Mouse (Mus musculus): ENCODE data around the gene Tbc1d32.
A peak's percentile ranks its signal among the peaks of the same experiment; 100 is the strongest.
"Not testable (repeated sequence)": the region's sequence is repeated elsewhere in the genome, so short reads cannot be mapped to it uniquely, and the experiment has no call there.

The Tbc1d32 gene

DNA sequence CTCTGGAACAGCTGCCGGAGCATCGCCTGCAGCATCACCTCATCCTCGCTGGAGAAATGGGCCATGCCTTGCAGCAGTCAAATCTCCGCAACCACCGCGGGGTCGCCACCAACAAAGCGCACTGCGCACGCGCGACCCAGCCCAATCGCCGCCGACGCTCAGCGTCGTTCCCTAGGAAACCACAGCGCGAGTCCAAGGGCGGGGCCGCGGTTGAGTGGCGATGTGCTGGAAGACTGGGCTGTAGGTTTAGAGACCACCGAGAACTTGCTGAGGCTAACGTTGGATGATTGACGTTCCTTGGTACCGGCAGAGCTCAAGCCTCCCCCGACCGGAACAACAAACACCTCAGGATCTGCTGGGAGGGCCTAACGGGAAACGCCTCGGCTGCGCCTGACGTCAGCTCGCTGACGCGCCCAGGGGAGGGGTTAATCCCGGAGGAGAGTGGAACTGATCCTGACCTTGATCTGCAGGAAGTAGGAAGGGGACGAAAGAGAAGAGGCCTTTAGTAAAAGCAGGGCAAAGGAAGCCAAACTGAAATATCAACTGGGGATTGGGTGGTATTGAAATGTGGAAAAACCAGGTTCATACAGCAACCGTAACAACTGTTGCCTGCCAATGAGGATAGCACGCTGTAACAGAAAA lies at the start of gene Tbc1d32:
Gene Tbc1d32, minus strand, starts transcription at position 122 of the 642 bp plus-strand sequence.
- peak; percentile 73 for DNase-seq (ENCODE audit: low spot score)

DNA sequence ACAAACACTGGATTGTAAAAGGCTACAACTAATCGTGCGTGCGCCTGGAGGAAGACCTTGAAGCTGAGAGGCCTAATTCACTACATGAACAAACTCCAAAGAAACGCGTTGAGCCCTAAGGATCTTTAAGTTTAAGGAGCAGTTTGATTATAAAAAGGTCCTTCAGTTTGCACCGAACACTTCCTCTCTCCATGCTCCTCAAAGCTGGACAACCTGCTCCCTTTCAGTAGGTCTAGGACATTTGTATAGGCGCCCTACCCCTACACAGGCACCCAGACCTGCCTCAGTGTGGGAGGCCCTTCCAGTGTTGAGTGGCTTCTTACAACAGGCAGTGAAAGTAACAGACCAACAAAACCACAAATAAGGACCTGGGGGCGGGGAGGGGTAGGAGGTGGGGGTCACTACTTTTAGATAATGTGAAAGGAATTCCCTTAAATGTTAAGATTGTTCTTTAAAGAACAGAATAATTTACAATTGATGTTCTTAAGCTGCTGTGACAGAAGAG lies 666 bp downstream of the Tbc1d32 start:
- DNase-seq (ENCODE audit: low spot score) = no peak

DNA sequence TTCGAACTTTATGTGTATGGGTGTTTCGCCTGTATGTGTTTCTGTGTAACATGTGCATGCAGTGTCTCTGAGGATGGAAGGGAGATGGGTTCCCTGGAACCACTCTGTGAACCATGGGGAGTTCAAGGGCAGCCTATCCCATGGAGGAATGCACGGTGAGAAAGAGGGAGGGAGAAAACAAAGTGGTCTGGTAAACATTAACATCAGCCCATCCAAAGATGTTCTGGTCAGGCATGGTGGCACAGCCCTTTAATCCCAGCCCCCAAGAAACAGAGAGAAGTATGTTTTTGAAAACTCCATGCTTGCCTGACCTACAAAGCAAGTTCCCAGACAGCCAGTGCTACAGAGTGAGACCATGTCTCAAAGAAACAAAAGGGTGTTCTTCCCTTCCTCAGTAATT lies 12.7 kb downstream of the Tbc1d32 start:
- no peak for DNase-seq (ENCODE audit: low spot score)

DNA sequence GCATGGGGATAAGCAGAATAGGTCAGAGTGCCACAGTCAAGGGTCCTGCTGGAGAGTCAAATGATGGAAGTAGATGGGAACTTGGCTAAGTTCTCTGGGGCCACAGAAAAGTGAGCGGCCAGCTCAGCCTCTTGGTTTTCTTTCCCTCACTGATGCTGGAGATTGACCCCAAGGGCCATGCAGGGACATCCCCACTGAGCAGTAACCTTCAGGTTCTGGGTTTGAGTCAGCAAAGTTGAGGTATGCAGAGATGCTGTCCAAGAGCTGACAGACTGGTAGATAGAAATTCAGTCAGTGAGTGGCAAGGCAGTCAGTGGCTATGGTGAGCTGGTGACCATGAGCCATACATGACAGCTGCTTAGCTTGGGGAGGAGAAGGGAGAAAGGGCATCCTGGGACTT lies 18.1 kb downstream of the Tbc1d32 start:
- DNase-seq (ENCODE audit: low spot score) = no peak

DNA sequence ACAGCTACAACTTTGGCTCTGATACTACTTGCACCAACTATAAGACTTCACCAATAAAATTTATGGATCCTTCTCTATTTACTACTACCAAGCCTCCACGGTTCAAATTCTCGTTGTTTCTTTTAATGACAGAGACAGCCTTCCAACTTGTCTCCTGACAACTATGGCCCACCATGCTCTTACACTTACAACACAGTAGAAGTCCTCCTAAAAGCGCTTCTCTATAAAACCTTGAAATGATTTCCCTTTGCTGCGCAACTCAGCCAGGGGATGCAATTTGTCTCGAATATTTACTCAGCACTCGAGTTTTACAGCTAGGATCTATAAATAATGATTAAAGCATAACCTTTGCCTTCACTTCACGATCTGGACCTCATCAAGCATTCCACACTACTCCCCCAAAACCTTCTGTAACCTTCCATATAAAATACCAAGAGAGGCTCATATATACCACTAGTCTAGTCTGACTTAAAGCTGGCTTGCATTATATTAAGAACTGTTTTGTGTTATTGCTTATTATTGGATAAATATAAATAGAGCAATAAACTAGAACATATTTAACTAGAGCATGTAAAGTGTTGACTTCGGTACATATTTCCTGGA lies 21.6 kb downstream of the Tbc1d32 start:
- no peak for DNase-seq (ENCODE audit: low spot score)

DNA sequence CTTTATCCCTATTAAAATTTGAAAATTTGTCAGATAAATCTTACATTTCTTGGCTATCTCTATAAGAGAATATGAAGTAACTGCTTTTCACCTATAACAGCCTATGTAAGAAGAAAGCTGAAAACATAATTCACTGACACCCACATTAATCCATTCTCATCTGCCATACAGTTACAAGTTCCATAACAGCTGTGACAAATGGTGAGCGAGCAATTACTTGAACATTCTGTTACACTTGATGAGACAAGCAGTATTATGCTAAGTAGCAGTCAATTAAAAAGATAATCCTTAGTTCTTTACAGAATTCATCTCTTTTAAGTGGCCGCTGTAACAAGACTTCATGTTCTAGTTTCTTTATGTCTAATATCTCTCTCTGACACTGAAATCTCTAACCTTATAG lies 24.1 kb downstream of the Tbc1d32 start:
- DNase-seq (ENCODE audit: low spot score) = no peak

DNA sequence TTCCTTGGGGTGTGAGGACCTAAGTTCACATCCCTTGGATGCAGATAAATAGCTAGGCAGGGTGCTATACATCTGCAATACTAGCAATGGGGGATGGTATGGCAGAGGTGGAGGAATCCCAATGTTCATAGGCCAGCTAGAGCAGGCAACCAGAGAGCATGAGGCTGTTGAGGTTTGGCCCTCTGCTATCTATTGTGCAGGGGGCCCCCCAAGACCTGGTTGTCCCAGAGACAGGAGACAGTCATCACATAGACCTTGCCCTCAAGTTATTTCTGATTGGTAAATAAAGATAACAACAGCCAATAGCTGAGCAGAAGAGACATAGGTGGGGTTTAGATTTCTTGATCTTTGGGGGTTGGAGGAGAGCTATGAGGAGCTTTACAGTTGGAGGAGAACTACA lies 28.6 kb downstream of the Tbc1d32 start:
- DNase-seq (ENCODE audit: low spot score) = no peak

DNA sequence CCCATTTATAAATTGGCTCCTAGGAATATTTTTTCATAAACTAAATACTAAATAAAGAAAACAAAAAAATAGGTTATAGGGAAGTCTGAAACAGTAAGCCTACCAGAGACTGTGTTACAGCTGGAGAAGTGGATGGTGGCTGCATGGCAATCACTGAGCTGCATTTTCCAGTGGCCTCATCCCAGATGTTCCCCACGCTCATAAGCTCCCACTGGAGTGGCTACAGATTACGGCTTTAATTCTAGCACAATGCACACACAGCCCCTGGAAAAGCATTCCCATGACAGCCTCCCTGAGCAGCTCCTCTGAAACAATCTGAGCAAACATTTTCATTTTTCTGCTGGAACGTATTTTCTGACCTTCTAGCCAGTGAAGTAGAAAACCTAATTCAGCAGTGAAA lies 29.8 kb downstream of the Tbc1d32 start:
- no peak for DNase-seq (ENCODE audit: low spot score)

DNA sequence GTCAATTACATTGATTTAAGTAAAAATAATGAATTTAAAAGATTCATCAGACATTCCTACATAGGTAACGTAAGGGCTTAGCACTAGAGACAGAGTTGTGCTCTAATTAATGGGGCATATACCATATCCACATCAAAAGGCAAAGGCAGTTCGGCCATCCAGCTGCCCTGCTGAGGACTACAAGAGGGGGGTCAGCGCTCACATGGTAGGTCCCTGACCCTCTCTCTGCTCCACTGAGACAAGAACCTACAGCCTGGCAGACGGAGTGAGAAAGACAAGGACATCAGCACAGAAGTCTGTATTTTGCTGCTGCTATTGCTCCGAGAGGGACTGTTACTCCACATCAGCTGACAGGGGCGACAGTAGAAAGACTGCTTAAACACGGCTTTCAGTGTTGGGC lies 34.2 kb downstream of the Tbc1d32 start:
- DNase-seq (ENCODE audit: low spot score) = no peak

DNA sequence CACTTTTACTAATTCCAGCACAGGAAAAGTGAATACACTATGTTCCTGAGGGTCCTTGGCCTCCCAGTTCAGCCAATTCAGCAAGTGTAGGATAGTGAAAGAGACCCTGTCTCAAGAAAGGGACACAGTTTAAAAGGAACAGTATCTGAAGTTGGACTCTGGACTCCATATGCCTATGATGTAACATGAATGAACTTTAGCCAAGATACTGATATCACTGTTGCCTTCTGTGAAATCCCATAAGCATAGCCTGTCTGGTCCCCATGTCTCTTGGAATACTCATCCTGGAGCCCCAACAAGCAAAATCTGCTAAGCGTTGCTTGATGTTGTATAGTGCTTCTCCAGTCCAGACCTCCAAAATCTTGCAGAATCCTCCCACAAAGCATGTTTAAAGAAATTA lies 46.8 kb downstream of the Tbc1d32 start:
- DNase-seq (ENCODE audit: low spot score) = no peak

DNA sequence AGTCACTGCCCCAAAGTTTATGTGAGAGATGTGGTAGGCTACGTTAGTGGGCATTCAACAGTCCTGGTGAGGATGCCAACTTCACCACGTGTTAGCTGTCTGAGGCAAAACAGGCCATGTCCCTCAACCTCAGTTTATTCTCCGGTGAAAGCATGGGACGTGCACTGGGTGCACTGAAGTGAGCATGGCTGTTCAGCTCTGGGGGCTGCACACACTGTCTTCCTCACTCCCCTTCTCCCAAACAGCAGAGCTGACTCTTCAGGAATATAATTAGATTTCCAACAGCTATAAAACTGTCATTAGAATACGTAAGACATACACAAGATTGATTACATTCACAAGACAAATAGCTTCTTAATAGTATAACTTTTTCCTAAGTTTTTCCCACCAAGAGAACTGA lies 55.3 kb downstream of the Tbc1d32 start:
- DNase-seq (ENCODE audit: low spot score) = no peak

DNA sequence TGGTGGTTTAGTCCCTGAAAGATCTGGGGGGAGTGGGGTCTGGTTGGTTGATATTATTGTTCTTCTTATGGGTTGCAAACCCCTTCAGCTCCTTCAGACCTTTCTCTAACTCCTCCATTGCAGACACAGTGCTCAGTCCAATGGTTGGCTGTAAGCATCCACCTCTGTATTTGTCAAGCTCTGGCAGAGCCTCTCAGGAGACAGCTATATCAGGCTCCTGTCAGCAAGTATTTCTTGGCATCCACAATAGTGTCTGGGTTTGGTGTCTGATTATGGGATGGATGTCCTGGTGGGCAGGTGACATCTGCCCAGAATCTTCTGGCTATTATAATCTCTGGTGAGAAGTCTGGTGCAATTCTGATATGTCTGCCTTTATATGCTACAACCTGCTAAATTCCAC lies 60.8 kb downstream of the Tbc1d32 start:
- not testable (repeated sequence) for DNase-seq (ENCODE audit: low spot score)

DNA sequence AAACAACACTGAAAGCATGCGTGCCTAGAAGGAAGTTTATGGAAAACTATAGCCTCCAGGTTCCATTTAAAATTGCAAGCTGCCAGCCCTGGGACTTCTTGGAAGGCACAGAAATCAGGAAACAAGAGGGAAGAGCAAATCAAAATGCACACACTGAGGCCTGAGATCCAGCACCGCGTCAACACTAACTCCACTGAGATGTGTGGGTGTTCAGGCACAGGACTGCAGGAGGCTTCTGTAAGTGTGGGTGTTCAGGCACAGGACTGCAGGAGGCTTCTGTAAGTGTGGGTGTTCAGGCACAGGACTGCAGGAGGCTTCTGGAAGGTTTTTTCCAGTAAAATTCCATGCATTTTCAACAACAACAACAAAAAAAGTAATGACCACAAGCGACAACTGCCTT lies 62.7 kb downstream of the Tbc1d32 start:
- DNase-seq (ENCODE audit: low spot score) = no peak

DNA sequence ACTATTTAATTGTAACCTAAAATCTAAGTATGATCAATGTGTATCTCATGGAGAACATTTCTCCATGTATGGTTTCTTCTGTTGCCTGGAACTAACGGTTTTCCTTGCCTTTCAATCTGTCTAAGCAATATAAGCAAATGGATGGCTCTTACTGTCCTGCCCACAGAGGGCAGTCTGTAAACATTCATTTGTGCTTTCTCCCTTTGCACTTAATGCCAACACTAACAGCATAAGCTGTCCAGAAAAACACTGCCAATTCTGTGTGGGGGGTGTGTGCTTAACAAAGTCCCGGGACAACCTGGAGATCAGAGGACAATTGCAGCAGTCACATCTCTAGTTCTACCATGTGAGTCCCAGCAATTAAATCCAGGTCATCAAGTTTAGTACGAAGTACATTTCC lies 64.1 kb downstream of the Tbc1d32 start:
- DNase-seq (ENCODE audit: low spot score) = no peak

DNA sequence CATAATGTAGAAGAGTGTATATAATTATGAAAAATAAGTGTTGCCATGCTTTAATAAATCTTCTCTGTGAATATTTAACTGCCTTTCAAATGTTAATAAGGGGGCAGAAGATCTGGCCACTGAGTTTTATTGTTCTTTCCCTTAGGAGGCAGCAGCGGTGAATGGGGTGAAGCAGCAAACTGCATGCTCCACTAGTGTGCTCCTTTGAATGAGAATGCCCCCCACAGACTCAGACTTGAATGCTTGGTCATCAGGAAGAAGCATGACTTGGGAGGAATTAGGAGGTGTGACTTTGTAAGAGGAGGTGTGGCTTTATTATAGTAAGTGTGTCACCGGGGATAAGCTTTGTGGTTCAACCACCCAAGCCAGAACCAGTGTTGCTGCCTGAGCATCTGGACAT lies 69.7 kb downstream of the Tbc1d32 start:
- DNase-seq (ENCODE audit: low spot score) = no peak

DNA sequence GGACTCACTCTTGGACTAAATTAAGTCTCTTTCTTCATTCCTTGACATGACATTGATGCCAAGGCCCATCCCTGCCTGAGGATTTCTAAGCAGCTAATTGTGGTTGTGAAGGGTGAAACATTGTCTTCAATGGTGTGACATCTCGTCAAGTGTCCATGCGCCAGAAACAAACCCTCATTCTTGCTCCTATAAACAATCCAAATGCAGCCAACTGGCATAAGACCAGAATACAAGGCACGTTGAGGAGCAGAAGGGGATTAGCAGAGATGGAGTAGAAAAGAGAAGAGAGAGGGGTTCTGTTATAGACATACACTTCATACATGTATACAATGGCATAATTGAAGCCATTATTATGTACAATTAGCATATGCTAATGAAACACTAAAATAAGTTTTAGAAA lies 70.3 kb downstream of the Tbc1d32 start:
- DNase-seq (ENCODE audit: low spot score) = no peak

DNA sequence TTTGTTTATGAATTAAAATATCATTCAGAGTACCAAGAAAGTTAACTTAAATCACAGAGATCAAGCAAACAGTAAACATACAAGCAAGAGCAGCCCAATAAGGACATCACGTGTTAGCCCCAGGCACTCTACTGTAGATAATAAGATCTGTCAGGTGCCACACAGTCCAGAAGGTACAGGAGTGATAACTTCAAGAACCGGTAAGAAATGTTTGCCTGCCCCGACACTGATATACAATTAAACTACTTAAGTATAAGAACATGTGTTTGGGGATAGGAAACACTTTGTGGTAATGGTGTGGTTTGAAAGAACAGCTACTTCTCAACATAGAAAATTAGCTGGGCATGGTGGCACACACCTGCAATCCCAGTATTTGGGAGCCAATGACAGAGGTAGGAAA lies 71.5 kb downstream of the Tbc1d32 start:
- DNase-seq (ENCODE audit: low spot score) = no peak

DNA sequence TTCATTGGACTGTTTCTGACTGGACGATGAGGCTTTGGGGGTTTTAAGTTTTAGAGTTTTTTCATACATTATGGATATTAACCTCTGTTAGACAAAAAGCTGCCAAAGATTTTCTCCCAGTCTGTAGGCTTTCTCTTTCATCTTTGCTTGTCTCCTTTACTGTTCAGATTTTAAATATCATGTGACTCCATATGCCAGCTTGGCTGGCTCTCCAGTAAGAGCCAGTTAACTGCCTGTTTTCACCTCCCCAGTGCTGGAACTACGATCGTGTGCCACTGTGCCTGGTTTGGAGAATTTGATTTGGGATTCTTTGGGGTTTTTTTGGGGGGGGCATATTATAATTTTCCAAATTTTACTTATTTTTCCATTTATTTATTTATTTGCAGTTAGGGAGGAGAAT lies 79.6 kb downstream of the Tbc1d32 start:
- DNase-seq (ENCODE audit: low spot score) = no peak

DNA sequence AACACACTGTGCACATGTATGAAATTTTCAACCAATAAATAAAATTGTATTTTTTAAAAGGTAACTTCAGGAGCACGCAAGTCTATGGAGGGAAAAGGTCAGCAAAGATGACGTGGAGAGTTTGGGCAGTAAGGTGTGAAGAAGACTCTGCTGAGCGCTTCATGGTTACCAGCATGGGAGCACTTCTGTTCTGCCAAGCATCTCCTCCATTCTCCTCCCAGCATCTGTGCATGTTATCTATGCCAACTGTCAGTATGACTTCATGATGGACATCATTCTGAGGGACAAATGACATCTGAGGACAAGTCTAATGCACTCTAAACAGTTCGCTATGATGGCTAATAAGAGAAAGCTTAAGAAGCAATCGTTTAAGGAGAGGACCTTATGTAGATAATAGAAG lies 91.3 kb downstream of the Tbc1d32 start:
- no peak for DNase-seq (ENCODE audit: low spot score)

DNA sequence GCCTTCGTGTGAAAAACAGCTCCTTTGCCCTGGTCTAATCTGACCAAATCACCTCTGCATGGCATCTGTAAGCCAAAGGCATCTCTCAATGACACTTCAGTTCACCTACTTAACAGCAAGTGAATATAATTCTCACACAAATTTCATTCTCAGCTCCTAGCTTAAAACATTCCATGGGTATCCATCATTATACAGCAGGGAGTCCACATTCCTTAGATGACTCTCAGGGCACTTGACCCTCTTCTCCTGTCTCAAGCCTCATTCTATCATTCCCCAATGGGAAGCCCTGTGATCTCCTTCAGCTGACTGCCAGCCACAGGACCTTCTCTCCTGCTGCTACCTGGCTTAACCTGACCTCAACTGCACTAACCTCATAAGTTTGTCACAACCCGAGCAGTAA lies 98.8 kb downstream of the Tbc1d32 start:
- DNase-seq (ENCODE audit: low spot score) = no peak

DNA sequence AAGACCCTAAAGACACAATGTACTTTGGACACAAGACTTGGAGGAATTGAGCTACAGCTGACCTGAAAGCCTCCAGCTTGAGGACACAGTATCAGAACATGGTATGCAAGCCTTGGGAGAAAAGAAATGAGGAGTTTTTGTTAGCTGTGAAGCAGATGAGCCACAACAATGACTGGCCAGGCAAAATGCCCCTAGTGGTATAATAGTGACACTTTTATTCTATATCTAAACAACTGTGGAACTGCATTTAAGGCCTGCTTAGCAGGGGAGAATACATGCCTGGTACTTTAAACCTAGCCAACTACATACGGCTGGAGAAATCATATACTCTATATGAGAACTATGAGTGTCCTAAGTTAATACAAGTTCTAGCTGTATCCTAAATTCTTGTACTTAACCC lies 101.5 kb downstream of the Tbc1d32 start:
- DNase-seq (ENCODE audit: low spot score) = no peak

DNA sequence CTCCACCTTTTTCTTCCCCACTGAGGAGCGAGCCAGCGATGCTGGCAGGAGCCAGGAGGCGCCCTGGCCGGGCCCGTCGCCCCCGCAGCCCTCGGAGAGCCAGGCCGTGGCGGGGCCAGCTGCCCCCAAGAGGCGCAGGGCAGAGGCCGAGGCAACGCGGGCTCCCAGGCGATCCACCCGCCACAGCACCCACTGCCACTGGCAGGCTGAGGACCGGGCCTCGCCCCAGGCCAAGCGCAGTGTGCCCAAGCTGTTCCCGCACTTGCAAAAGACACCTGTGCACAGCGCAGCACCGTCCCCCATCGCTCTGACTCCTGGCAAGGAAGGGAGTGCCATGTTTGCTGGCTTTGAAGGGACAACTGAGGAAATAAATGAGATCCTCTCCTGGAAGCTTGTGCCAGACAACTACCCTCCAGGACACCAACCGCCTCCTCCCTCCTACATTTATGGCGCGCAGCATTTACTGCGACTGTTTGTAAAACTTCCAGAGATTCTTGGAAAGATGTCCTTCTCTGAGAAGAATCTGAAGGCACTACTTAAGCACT lies 112.8 kb downstream of the Tbc1d32 start:
- no peak for DNase-seq (ENCODE audit: low spot score)

DNA sequence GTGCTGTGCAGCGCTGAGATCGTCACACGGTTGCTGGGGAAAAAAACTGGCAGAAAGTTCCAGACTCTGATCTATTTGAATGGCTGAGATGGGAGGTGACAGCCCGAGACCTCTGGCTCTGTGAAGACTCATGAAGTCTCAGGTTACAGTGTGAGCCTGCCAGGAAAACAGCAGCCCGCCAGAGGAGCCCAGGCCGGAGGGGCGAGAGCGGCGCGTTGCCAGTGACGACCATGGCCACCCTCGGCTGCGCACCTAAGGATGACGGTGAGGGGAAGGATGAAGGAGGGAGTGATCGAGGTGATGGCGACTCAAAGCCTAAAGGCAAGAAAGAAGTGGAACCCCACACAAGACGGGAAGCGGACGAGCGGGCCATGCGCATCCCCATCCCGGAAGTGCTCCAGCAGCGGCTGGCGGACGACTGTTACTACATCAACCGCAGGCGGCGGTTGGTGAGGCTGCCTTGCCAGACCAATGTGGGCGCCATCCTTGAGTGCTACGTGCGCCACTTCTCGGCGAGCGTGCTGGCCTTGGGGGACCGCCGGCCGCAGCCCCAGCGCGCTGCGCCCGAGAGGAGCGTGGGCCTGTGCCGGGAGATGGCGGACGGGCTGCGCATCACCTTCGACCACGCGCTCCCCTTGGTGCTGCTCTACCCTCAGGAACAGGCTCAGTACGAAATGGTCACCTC lies 113.4 kb downstream of the Tbc1d32 start:
- no peak for DNase-seq (ENCODE audit: low spot score)

Measured in c-Kit-positive CD71-positive TER-119-positive erythroid progenitor cells, embryonic 14.5 days (primary cell).